Mouse (Mus musculus) cerebellum, adult 11 months (tissue): Measurements from ENCODE around the gene Slc33a1.

Experiments used
- DNase-seq: peaks from one replicate; pipeline ENCODE4 v3.0.0; 2022

The Slc33a1 gene

DNA sequence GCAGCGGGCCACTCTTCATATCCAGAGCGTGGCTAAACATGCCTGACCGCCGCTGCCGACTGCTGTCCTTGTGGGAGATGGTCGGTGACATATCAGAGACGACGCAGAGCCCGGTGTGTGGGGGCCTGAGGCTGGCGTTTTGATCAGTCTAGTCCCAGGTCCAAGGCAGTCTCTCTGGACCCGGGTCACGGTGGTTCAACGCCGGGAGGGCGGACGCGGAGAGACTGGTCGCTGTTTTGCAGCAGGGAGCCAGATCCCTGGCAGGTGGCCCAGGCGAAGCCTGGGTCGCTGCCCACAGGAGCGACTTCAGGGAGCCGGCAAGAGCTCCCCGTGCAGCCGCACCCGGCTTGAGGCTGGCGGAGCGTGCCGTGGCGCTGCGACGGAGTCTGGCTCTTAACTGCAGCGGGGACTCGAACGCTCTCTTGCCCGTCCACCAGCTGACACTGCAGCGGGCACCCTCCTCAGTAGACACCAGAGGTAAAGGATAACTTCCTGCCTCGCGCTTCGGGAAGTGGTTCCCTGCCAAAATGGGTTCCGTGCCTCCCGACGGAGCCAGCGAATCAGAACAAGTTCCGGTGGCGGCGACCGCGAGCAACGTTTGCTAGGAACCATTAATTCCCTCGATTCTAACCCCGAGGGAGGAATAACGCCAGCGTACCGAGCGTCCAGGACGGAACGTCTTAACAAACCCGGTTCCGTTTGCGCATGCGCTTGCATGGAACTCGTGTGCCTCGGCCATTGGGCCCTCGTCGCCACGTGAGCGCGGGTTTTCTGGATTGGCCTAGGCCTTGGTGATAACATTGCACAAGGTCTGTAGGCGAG is at the start of gene Slc33a1:
Slc33a1 (minus strand) TSS at position 669 of the 822 bp plus-strand sequence.
- DNase-seq, result peak; percentile 99

DNA sequence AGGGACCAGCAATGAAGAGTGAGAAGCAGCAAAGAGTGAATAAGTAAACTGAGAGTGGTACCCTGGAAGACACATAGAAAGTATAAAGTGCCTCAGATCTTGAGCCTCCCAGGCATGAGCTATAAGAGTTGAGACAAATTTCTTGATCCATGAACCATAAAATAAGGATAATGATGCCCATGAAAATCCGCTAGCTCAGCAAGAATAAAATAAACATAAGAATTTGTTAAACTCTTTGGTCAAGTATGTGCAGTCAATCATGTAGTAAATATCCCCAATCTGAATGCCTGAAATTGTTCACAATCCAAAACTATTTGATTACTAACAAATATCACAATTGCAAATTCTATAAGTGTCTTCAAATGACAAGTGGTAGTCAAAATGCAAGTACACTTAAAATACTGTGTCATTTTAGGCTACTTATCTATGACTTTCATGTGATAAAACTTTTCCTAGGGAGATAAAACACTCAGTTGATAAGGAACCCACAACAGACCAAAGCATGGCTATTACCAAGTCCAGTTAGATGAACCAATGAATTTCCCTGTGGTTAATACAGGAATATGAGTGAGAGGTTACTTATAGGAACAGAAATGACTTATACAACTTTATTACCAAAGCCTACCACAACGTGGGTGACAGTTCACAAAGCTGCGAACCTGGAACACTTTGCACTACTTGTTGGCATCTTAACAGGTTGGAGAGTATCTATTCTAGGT is 24.3 kb upstream of the Slc33a1 start:
- no peak for DNase-seq

DNA sequence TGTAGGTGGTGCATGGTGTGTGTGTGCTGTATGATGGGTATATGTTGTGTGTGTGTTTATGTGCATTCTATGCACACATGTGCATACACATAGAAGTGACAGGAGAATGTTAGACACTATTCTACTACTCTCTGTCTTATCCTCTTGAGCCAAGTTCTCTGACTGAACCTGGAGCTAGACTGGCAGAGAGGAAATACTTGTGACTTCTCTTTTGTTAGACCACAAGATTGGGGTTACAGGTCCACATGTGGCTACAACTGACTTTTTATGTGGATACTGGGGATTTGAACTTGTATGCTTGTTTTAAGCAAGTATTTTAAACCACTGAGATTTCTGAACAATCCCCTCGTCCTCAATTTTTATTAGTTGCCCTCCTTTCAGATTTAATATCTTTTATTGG is 22.1 kb upstream of the Slc33a1 start:
- no peak for DNase-seq

DNA sequence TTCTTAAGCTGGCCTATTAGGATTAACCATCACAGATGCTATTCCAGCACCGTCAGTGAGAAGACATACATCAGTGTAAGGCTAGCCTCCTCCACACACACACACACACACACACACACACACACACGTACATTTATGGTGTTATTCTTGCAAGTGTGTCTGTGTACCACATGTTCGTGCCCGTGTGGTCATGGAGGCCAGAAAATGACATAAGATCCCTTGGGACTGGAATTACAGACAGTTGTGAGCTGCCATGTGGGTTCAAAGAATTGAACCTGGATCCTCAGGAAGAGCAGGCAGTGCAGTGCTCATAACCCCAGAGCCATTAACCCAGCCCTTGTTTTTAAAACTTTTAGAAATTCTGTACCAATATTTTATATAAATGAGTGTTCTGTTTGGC is 13.3 kb upstream of the Slc33a1 start:
- no peak for DNase-seq

DNA sequence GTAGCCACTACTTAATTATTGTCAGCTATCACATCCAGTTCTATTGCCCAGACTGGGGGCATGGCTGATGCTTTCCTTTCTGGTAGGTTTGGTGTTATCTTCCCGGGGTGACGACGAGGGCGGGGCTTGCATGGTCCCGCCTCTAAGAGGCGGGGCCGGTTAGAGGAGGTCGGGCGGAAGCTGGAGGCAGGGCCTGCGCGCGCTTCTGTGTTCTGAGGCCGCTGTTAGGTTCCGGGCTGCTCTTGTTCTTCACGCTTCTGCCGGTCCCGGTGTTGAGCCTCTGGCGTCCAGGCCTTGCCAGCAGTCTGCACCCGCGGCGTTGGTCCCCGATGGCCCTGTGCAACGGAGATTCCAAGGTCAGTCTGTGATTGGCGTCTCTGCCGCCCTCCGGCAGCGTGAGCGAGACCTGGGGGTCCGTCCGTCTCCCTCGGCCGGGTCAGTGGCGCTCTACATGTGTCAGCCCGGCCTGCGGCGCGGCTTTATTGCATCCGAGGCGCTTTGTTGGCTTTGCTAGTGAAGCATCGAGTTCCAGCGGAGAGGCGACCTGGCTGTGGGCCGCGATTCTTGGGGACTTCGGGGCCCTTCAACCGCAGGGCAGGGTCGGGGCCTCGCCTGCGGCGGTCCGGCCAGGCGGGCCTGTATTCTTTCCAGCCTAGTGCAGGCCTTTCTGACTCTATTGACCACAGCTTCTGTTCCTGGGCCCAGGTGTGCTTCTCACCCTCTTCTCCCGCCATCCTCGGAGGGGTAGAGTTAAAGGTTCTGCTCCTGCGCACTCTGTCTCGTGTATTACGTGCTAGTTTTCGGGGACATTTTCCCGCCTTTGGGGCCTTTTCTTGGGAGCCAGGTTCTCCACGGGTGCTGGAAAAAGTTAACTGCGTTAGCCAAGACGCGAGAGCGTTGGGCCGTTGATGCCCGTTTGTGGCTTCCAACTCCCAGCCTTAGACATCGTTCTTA is 11.7 kb upstream of the Slc33a1 start, which contains the start of gene Gmps:
Gmps (plus strand) TSS at position 152 of the 954 bp plus-strand sequence.
- peak; percentile 91 for DNase-seq

DNA sequence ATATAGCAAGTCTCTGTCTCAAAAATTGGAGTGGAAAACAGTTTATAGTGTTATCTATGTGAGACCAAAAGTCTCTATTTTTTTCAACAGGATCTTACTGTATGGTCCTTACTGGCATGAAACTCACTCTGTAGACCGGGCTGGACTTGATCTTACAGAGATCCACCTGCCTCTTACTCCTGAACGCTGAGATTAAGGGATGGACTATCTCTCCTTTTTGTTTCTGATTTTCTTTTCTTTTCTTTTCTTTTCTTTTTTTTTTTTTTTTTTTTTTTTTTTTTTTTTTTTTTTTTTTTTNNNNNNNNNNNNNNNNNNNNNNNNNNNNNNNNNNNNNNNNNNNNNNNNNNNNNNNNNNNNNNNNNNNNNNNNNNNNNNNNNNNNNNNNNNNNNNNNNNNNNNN is 1.4 kb upstream of the Slc33a1 start:
- no peak for DNase-seq

DNA sequence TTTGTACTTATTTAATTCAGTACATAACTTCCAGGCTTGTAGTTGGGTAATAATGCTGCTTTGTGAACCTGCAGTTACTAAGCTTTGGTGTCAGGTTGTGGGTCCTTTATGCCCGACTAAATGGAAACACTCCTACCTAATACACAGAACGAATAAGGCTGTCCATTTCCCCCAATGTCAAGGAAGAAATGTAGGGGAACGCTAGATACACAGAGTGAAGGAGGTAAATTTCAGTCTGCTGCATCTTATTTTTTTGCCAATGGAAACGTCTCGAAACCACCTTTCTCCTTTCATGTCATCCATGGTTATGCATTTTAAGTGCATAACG is 318 bp upstream of the Slc33a1 start:
- no peak for DNase-seq

DNA sequence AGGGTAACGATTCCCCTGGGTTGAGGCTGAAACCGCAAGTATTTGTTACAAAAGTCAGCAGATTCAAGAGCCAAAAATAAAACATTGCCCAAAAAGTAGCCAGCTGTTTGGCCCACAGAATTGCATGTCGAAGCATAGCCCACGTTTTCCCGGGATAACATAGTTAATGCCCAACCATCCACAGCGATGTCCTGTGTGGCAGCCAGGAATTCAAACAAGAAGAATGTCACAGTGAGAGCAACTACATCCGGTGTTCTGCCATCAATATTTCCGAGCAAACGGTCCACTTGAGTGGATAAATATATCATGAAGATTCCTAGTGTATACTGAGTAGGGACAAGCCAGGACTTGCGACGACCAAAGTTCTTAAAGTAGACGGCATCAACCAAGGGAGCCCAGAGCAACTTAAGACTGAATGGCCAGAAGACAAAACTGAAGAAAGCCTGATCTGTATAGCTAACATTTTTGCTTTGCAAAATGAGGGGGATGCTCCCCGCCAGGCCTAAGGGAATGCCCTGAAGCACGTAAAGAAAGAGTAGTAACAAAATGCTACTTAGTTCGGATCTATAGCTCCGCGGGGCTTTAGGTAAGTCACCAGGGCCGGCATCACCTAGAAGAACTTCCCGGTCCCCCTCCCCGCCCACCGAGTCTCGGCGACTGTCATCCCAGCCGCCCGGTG is 1.0 kb downstream of the Slc33a1 start:
- no peak for DNase-seq

DNA sequence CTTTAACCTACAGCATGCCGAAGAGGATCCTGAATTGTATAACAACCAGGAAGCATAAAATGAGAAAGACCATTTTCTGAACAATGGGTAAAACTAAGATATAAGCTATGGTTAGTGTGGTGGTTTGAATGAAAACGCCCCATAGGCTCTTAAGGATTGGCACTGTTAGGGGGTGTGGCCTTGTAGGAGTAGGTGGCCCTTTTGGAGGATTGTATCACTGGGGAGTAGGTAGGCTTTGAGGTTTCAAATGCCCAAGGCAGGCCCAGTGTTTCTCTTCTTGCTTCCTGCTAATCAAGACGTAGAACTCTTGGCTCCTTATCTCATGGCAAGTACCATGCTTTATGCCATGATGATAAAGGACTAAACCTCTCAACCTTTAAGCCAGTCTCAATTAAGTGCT is 14.7 kb downstream of the Slc33a1 start:
- DNase-seq, result no peak

DNA sequence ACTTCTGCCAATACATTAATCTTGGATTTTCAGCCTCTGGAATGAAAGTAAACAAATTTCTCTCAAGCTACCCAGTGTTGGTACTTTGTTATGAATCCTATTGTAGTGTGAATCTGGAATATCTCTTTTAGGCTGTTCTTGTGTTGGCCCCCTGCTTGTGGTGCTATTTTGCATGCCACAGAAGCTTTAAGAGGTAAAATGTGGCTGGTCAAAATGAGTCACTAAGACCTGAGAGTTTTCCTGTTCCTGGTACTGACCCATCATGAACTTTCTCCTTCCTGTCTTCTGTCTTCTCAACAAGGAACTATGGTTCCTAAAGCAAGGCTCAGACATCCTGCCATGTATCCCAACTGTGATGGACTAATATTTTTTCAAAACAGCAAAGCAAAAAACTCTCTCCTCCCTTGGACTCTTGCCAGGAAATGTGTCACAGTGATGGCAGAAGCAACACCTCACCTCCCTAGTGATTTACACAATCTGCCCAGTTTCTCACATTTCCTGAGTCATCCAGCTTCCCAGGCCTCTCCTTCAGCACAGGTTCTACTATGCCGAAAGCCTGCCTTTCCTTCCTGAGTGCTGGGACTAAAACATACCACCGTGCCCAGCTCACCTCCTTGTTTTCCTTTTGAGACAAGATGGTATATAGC is 23.2 kb downstream of the Slc33a1 start:
- peak; percentile 23 for DNase-seq

DNA sequence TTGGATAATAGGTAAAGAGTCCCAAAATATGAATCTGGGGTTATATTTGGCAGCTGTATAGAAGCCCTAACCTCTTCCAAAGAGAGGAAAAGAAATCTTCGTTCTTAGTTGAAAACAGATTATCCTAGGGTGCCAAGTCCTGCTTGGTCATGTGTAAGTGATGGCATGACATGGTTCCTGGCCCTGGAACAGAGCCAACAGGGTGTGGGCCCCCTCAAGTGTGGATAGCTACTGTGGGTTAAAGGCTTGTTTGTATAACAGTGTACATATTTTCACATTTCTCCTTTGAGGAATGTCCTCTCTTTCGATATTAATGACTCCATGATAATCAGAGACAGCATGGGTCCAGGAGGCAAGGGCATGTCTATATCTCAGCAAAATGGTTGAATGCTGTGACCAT is 25.6 kb downstream of the Slc33a1 start:
- DNase-seq, result no peak

DNA sequence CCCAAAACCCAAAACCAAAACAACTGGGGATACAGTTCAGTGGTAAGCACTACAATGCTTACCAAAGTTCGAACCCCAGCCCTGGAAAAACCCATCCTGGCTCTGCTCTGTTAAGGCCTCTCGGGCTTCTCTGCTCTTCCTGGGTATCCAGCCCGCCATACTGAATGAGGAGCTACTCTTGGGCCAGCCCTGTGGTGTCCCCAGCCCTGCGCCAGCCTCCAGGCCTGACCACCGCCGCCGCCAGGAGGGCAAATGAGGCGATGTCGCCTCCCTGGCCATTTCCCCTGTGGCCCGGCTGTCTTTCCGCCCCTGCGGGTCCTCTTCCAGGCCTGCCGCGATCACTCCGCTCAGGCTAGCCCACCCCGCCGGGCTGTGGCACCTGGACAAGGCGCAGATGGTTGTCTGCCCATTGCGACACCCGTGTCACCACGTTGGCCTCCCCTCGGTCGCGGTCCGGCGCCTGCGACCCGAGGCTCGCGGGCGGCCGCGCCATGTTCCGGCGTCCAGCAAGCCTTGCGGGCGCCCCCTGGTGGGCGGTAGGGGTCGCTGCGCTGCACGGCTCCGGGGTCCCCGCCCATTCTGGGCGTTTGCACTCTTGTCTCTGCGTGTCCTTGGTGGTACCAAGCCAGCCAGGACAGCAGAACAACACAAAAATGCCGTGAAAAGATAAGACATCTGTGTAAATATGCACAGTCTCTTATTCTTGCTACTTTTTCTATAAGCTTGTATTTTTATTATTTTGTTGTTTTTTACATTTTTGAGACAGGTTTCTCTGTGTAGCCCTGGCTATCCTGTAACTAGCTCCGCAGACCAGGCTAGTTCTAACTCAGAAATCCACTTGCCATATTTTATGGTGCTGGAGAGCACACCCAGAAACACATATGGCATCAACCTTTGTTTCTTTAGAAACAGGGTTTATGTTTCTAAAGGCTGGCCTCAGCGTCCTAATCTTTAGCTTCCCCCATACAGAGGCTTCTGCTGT is 35.4 kb downstream of the Slc33a1 start, which contains the start of gene E130311K13Rik:
E130311K13Rik (minus strand) TSS at position 595 of the 982 bp plus-strand sequence.
- peak; percentile 86 for DNase-seq

DNA sequence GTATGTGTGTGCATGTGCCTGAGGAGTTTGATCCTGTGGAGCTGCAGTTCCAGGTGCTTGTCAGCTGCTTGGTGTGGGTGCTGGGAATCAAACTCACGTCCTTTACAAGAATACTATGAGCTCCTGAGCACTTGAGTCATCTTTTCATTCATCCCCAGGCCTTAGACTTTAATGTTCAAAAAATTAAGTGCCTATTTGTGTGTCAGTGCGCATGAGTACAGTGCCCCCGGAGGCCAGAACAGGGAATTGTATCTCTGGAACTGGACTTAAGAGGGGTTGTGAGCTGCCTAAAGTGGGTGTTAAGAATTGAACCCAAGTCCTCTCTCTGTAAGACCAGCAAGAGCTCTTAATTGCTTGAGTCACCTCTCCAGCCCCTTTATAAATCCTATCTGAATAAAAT is 44.9 kb downstream of the Slc33a1 start:
- DNase-seq, result no peak

DNA sequence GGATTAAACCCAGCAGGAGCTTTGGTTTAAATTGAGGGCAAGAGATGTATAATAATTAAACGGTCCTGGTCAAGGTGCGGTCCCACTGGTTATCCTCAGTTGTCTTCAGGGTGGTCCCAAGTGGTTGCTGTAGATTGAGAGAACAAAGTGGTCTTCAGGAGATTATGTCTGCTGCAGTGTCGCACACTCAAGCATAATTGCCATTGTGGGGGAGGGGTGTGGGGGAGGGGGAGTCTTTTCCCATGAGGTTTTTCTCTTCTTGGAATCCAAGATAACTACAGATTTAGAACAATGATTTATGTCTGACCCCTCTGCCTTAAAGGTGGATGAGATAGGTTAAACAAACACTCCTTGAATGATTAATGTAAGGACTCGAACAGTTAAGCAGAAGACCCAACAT is 54.3 kb downstream of the Slc33a1 start:
- no peak for DNase-seq

DNA sequence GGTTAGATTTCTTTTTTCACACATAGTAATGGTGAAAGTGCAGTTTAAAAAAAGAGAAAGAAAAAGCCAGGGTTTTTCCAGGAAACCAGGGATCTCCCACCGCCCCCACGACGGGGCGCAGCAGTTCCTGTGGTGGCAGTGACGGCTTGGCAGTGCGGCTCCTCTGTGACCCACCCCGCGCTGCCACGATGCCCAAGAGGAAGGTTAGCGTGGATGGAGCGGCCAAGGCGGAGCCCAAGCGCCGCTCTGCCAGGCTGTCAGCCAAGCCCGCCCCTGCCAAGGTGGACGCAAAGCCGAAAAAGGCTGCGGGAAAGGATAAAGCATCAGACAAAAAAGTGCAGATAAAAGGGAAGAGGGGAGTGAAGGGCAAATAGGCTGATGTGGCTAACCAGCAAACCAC is 59.3 kb downstream of the Slc33a1 start:
- no peak for DNase-seq

DNA sequence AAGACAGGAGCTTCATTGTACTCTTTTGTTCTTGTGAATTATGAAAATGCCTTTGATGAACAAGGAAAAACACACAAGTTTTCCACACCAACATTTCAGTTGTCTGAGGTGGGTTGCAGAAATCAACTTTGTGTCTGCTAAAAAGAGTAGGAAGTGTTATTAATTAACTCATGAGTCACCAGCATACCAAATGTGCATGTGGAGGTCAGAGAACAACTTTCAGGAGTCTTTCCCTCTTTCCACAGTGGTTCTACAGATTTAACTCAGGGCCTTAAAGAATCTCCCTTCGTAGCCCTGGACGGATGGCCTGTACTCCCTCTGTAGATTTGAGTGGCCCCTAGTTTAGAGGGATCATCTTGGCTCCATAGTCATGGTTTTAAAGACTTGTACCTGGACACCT is 60.4 kb downstream of the Slc33a1 start:
- DNase-seq, result no peak

DNA sequence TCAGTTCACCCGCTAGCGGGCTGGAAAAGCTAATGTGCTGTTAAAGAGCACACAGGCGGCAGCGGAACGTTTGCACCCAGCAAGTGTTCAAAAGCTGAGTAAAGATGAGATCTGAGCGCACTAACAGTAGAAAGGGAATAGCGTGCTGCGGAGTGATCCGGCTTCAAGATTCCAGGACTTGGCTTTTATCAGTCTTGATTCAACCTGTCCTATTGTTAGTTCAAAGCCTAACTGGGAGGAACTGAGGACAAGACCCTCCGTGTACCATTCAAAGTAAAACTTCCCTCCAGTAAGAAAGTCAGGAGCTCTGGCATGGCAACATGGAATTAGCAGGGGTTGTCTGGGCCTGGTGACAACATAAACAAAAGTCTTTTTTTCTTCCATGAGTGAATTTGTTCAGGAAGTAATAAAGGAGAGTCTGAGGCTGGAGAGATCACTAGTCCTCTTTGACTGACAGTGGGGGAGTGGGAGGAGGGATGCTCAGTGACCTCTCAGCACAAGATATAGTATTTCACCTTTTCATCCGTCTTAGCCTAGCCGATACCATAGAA is 64.5 kb downstream of the Slc33a1 start:
- no peak for DNase-seq

DNA sequence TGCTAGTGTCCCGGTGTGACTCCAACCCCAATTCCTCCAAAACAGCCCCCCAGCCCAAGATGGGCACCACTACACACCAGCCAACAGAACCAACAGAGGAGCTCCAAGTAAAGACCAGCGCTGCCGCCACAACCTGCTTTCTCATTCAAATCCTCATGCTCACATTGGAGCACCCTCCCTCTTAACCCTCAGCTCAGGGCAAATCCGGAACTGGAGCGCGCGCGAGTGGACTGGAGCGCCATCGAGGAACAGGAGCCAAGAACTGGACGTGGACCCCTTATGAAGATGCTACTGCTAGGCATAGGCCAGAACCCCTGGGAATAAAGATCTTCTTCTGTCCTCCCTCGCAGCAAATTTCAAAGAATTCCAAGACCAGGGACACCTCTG is 65.3 kb downstream of the Slc33a1 start, which contains the start of gene Plch1:
Plch1 (minus strand) TSS at position 164 of the 387 bp plus-strand sequence.
- DNase-seq, result peak; percentile 2

DNA sequence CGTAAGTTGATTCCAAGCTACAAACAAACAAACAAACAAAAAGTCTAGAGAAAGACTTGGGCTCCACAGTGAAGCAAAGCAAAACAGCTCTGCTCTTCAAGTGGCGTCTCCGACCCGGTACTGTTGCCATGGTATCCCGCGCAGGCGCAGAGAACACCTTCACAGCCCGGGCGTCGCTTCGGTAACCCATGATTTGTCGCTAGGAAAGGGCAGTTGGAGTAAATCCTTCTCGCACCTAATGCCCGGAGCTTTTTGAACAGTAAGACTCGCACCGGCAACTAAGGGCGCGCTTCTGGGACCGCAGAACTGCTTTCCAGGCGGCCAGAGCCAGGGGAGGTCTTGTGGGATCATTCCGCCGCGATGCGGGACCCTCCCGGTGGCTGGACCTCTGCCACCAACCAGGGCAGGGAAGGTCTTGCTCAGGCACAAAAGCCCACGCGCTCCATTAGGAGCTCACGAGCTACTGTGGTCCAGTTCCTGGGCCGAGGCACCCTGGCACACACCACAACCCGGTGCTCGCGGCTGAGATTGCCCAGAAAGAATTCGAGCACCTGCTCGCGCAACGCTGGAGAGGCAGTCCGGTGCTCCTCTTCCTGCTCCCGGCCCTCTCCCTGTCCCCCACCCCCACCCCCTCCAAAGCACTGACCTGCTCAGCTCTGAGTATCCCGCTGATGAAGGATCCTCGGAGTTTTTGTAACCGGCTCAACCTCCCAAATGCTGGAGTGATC is 65.8 kb downstream of the Slc33a1 start:
- peak; percentile 52 for DNase-seq

DNA sequence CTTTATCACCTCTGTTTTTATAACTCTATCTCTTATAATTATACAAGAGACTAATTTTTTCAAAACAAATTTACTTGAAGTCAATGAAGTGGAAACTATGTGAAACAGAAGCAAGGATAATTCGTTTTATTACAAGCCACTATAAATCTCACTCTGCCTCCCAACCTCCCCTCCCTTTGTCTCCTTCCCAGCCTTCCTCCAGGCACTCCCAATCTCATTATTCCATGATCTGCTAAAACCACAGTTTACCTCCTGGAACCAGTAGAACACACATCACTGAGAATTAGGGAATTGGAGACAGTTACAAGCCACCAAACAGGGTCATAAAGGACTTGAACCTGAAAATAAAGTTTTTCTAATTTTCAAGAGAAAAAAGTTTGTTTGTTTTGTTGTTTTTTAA is 67.4 kb downstream of the Slc33a1 start:
- no peak for DNase-seq
